Mouse (Mus musculus) midbrain, embryonic 14.5 days (tissue): Measurements from ENCODE around the gene Insr. TPM values are rescaled to one million over a fixed set of nuclear protein-coding genes. Genes with fewer than 3 reads are reported as not detected.
"Not testable (repeated sequence)": the region's sequence is repeated elsewhere in the genome, so short reads cannot be mapped to it uniquely, and the experiment has no call there.

ENCODE experiments used
- ATAC-seq: fragments of 200-750 bp; cut with Nextera tagmentation; 2 replicates; pipeline ENCODE4 v1.8.0; 2017; ENCODE audit warnings: moderate number of reproducible peaks, moderate library complexity; ENCODE audit not compliant: low FRiP score, low TSS enrichment
- DNase-seq: peaks from one replicate; pipeline ENCODE4 v3.0.0-alpha.2; 2015
- H3K27ac ChIP-seq: fragments of 300-500 bp; sonication (generic); replicated peaks from 2 replicates; pipeline ENCODE4 v1.5.1; 2014; ENCODE audit warnings: mild to moderate bottlenecking, low read depth, low read length, moderate library complexity
- H3K27me3 ChIP-seq: fragments of 300-500 bp; sonication (generic); 2 replicates; pipeline ENCODE4 v1.6.1; 2014; ENCODE audit warnings: low read length, control low read depth, mixed read lengths; ENCODE audit not compliant: control insufficient read depth, insufficient read depth
- H3K36me3 ChIP-seq: fragments of 300-500 bp; sonication (generic); 2 replicates; pipeline ENCODE4 v1.6.1; 2014; ENCODE audit warnings: low read length, control low read depth; ENCODE audit not compliant: control insufficient read depth, insufficient read depth
- H3K4me1 ChIP-seq: fragments of 300-500 bp; sonication (generic); 2 replicates; pipeline ENCODE4 v1.6.1; 2014; ENCODE audit warnings: mild to moderate bottlenecking, antibody characterized with exemption, low read length, control low read depth; ENCODE audit not compliant: control insufficient read depth, insufficient read depth
- H3K4me2 ChIP-seq: fragments of 300-500 bp; sonication (generic); 2 replicates; pipeline ENCODE4 v1.6.1; 2014; ENCODE audit warnings: mild to moderate bottlenecking, low read length, moderate library complexity
- H3K4me3 ChIP-seq: fragments of 300-500 bp; sonication (generic); replicated peaks from 2 replicates; pipeline ENCODE4 v1.5.1; 2014; ENCODE audit warnings: low read depth, low read length
- H3K9ac ChIP-seq: fragments of 300-500 bp; sonication (generic); replicated peaks from 2 replicates; pipeline ENCODE4 v1.6.1; 2014; ENCODE audit warnings: mild to moderate bottlenecking, low read length, moderate library complexity
- H3K9me3 ChIP-seq: fragments of 300-500 bp; sonication (generic); 2 replicates; pipeline ENCODE4 v1.6.1; 2016; ENCODE audit warnings: low read length, control low read depth, mixed read lengths; ENCODE audit not compliant: control insufficient read depth
- WGBS: fragments of 180-500 bp; shearing (Covaris S2); extraction: QIAGEN DNeasy Blood & Tissue Kit; methylation state at CpG from one replicate; pipeline ENCODE4 v1.1.7; 2014; 5-methylcytosine and 5-hydroxymethylcytosine counted together
- polyA plus RNA-seq: library from polyadenylated mRNA; unstranded; fragments of >200 nt; fragmentation: Nextera tagmentation; extraction: Ambion mirVana; gene quantifications from 2 replicates; pipeline ENCODE4 v1.2.1, GENCODE M21; 2014

Gene Insr
- polyA plus RNA-seq, 1 experiment from 2014 or later, result 55.0 TPM

- Histone ChIP-seq H3K9me3 (no peaks in the 10 kb centered on the region; the same call in 1 of the 2 replicates), H3K9ac (no peak overlapping the region), H3K4me3 (no peak overlapping the region), H3K36me3 (no peaks in the 10 kb centered on the region), H3K27me3 (no peaks in the 10 kb centered on the region), H3K4me1 (no peaks in the 10 kb centered on the region), H3K4me2 (no peak overlapping the region), H3K27ac (no peak overlapping the region)
- ATAC-seq, result no peak
- 76% methylated on average over 4 of the region's 4 CpGs for WGBS
- no peak for DNase-seq
Measured at GRCm38 (mm10) chr8:3311482-3311881, 32.1 kb upstream of the Insr start.

GRCm38 (mm10) chr8:3309636-3310035 lies 30.2 kb upstream of the Insr start:
- no peak overlapping the region for H3K9ac ChIP-seq
- H3K4me1 ChIP-seq, result no peaks in the 10 kb centered on the region
- no peak for DNase-seq
- no peaks in the 10 kb centered on the region; the same call in 1 of the 2 replicates for H3K9me3 ChIP-seq
- no peak overlapping the region for H3K27ac ChIP-seq
- ATAC-seq, result no peak
- no peak overlapping the region for H3K4me3 ChIP-seq
- no peaks in the 10 kb centered on the region for H3K27me3 ChIP-seq
- WGBS, result 90% methylated on average over 11 of the region's 11 CpGs
- no peak overlapping the region for H3K4me2 ChIP-seq
- H3K36me3 ChIP-seq, result no peaks in the 10 kb centered on the region

- not testable (repeated sequence) for H3K27me3 ChIP-seq, H3K27ac ChIP-seq, H3K4me1 ChIP-seq, ATAC-seq, H3K4me2 ChIP-seq, DNase-seq, H3K9me3 ChIP-seq, H3K36me3 ChIP-seq, H3K9ac ChIP-seq, H3K4me3 ChIP-seq
- 91% methylated on average over 13 of the region's 13 CpGs for WGBS
Measured at GRCm38 (mm10) chr8:3308205-3308800, 28.9 kb upstream of the Insr start.

- no peak overlapping the region for H3K4me2 ChIP-seq
- H3K4me3 ChIP-seq, result no peak overlapping the region
- H3K27ac ChIP-seq, result no peak overlapping the region
- no peak overlapping the region for H3K9ac ChIP-seq
- ATAC-seq (no peak), DNase-seq (no peak)
- H3K9me3 ChIP-seq, result no peaks in the 10 kb centered on the region; the same call in 1 of the 2 replicates
- no peaks in the 10 kb centered on the region for H3K4me1 ChIP-seq
- H3K36me3 ChIP-seq, result no peaks in the 10 kb centered on the region
- H3K27me3 ChIP-seq, result no peaks in the 10 kb centered on the region
- 82% methylated on average over 2 of the region's 2 CpGs for WGBS
Measured at GRCm38 (mm10) chr8:3302131-3302530, 22.7 kb upstream of the Insr start.

GRCm38 (mm10) chr8:3299322-3299721 lies 19.9 kb upstream of the Insr start:
- Histone ChIP-seq H3K27me3 (no peaks in the 10 kb centered on the region), H3K9ac (no peak overlapping the region), H3K9me3 (no peaks in the 10 kb centered on the region), H3K4me3 (no peak overlapping the region), H3K4me2 (no peak overlapping the region), H3K27ac (no peak overlapping the region), H3K36me3 (no peaks in the 10 kb centered on the region), H3K4me1 (no peaks in the 10 kb centered on the region)
- WGBS, result 86% methylated on average over 5 of the region's 5 CpGs
- no peak for DNase-seq
- ATAC-seq, result no peak

- no peak overlapping the region for H3K9ac ChIP-seq
- H3K4me3 ChIP-seq, result no peak overlapping the region
- no peaks in the 10 kb centered on the region for H3K27me3 ChIP-seq
- DNase-seq (no peak), ATAC-seq (no peak)
- H3K4me2 ChIP-seq, result no peak overlapping the region
- no peaks in the 10 kb centered on the region for H3K36me3 ChIP-seq
- no peaks in the 10 kb centered on the region for H3K4me1 ChIP-seq
- H3K9me3 ChIP-seq, result no peaks in the 10 kb centered on the region
- H3K27ac ChIP-seq, result no peak overlapping the region
- 41% methylated on average over 2 of the region's 2 CpGs for WGBS
Measured at GRCm38 (mm10) chr8:3285824-3286223, 6.4 kb upstream of the Insr start.

- Histone ChIP-seq H3K36me3 (no peaks in the 10 kb centered on the region), H3K4me1 (0 out of 2 replicates have a peak, but pooled peaks cover 3% of the 10 kb centered on the region), H3K27ac (no peak overlapping the region), H3K4me2 (no peak overlapping the region), H3K4me3 (no peak overlapping the region), H3K27me3 (no peaks in the 10 kb centered on the region), H3K9ac (no peak overlapping the region), H3K9me3 (no peaks in the 10 kb centered on the region)
- 77% methylated on average over 4 of the region's 4 CpGs for WGBS
- DNase-seq (no peak), ATAC-seq (no peak)
Measured at GRCm38 (mm10) chr8:3284656-3285055, 5.2 kb upstream of the Insr start.

- Histone ChIP-seq H3K4me1 (peaks cover 22% of the 10 kb centered on the region), H3K4me2 (no peak overlapping the region), H3K4me3 (no peak overlapping the region), H3K27me3 (no peaks in the 10 kb centered on the region), H3K27ac (no peak overlapping the region), H3K9ac (no peak overlapping the region), H3K36me3 (no peaks in the 10 kb centered on the region), H3K9me3 (no peaks in the 10 kb centered on the region)
- DNase-seq, result no peak
- 87% methylated on average over 3 of the region's 3 CpGs for WGBS
- no peak for ATAC-seq
Measured at GRCm38 (mm10) chr8:3281296-3281695, 1.9 kb upstream of the Insr start.

GRCm38 (mm10) chr8:3280266-3280910 lies 971 bp upstream of the Insr start:
- peaks cover 22% of the 10 kb centered on the region for H3K4me1 ChIP-seq
- DNase-seq, result peak; percentile 27
- H3K36me3 ChIP-seq, result no peaks in the 10 kb centered on the region
- H3K9me3 ChIP-seq, result no peaks in the 10 kb centered on the region
- peak overlapping the region; percentile 88 for H3K4me2 ChIP-seq
- no peak for ATAC-seq
- no peak overlapping the region for H3K9ac ChIP-seq
- no peak overlapping the region for H3K27ac ChIP-seq
- no peaks in the 10 kb centered on the region for H3K27me3 ChIP-seq
- no peak overlapping the region for H3K4me3 ChIP-seq
- WGBS, result 33% methylated on average over 11 of the region's 11 CpGs
